Mouse (Mus musculus): Measurements from ENCODE around the gene Sstr2. TPM values are rescaled to one million over a fixed set of nuclear protein-coding genes. Genes with fewer than 3 reads are reported as not detected.

Gene Sstr2
- polyA plus RNA-seq, 1 experiment from 2014 or later = 0.99 TPM

DNA sequence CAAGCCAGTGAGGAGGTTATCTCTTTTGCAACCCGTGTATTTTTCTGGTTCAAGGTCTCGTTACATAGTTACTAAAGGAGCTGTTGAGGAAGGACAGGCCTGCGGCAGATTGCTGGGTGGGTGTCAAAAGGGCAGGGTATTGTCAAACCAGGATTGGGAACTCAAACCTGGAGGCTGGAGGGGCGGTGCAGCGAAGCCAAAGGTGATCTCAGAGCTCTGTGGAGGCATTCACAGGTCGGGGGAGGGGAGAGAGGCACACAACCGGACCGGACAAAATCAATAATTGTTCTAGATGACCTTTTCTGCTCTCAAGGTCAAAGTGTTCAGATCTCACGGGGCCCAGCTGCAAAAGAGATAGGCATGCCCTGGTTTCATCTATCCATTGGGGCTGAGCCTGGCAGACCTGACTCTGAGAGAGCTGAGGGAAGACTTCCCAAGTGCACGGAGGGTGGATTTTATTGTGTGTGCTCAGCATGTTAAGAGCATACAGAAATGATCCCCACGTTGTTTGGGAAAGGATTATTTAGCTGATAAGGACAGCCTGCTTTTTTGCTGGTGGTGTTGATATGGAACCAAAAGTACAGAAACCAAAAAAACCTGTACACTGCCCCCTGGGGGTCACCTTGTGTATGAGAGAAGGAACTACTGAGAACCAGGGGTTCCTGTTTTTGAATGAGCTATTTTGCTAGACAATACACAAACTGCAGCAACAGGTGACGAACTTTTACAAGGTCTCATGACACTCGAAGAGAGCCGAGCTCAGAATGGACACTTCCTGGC is 1.8 kb upstream of the Sstr2 start:
- 0 out of 2 replicates have a peak, but pooled peaks cover 7% of the 10 kb centered on the region for H3K4me1 ChIP-seq (replicated peaks; ENCODE audit: control insufficient read depth, insufficient read depth, low read length)
- ATAC-seq = 0 out of 2 replicates have a peak, but pooled peaks have one; percentile 34
- H3K9ac ChIP-seq (ENCODE audit: low read depth, low read length) = no peak overlapping the region
- no peak overlapping the region for H3K27ac ChIP-seq (ENCODE audit: low read depth, low read length)
- H3K27me3 ChIP-seq (replicated peaks; ENCODE audit: control insufficient read depth, insufficient read depth, low read length) = peaks cover 32% of the 10 kb centered on the region
- peak overlapping the region; percentile 83; the same call in 1 of the 2 replicates for H3K4me2 ChIP-seq (replicated peaks; ENCODE audit: low read depth)
- 30% methylated on average over 14 of the region's 14 CpGs for WGBS
- H3K9me3 ChIP-seq (ENCODE audit: control insufficient read depth) = no peaks in the 10 kb centered on the region
- no peaks in the 10 kb centered on the region for H3K36me3 ChIP-seq (ENCODE audit: control insufficient read depth, insufficient read depth)
- peak; percentile 69 for TF ChIP-seq CTCF (IDR thresholded peaks at IDR 0.05; ENCODE audit: low read depth)
- 0 out of 2 replicates have a peak overlapping the region, but pooled peaks have one; percentile 2 for H3K4me3 ChIP-seq (ENCODE audit: low read depth, low read length)

DNA sequence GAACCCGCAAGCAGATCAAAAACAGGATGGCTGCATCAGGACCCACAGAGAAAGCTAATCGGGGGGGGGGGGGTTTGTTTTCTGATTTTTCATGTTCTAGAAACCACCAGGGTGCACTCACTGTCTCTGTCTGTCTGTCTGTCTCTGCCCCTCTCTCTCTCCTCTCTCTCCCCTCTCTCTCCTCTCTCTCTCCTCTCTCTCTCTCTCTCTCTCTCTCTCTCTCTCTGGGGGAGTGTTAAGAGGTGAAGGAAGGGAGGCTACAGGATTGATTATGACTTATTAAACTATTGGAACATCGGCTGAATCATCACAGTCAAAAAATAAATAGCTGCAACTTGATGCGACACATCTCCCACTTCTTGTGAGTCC is 855 bp upstream of the Sstr2 start:
- H3K4me3 ChIP-seq (ENCODE audit: low read depth, low read length) = peak overlapping the region; percentile 43
- ATAC-seq = no peak
- H3K9ac ChIP-seq (ENCODE audit: low read depth, low read length) = no peak overlapping the region
- no peak overlapping the region for H3K27ac ChIP-seq (ENCODE audit: low read depth, low read length)
- peak overlapping the region; percentile 83 for H3K4me2 ChIP-seq (replicated peaks; ENCODE audit: low read depth)
- H3K27me3 ChIP-seq (replicated peaks; ENCODE audit: control insufficient read depth, insufficient read depth, low read length) = peaks cover 32% of the 10 kb centered on the region
- 0 out of 2 replicates have a peak, but pooled peaks cover 7% of the 10 kb centered on the region for H3K4me1 ChIP-seq (replicated peaks; ENCODE audit: control insufficient read depth, insufficient read depth, low read length)
- no peaks in the 10 kb centered on the region for H3K9me3 ChIP-seq (ENCODE audit: control insufficient read depth)
- no peak for TF ChIP-seq CTCF (IDR thresholded peaks at IDR 0.05; ENCODE audit: low read depth)
- WGBS = 24% methylated on average over 4 of the region's 4 CpGs
- no peaks in the 10 kb centered on the region for H3K36me3 ChIP-seq (ENCODE audit: control insufficient read depth, insufficient read depth)

DNA sequence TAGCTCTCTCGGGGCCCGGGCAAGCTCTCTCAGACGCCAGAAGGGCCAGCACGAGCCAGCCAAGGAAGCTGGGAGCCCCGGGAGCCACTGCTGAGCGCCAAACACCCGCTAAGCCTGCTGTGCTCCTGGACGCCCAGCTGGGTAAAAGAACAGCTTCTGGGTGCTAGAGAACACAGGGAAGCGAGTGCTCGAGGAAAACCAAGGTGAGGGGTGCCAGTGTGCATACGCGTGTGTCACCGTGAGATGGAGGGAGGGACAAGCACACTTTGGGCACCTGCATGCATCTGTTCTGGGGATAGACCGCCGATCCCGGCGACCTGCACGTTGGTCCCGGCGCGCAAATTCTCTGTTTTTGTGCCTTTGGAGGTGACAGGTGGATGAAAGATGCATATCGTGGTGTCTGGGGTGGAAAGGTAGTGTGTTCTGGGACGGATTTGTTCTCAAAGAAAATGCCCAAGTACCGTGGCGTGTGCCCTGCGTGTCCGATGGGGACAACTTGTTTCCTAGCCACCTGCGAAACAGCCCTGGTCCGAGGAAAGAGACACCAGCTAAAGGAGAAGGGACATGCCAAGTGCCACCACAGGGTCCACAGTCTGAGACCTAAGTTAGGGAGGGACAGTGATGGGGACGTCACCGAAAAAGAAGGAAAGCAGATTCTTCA is 408 bp downstream of the Sstr2 start:
- WGBS = 3% methylated on average over 31 of the region's 31 CpGs
- H3K4me2 ChIP-seq (replicated peaks; ENCODE audit: low read depth) = peak overlapping the region; percentile 83
- peak overlapping the region; percentile 43 for H3K4me3 ChIP-seq (ENCODE audit: low read depth, low read length)
- no peaks in the 10 kb centered on the region for H3K36me3 ChIP-seq (ENCODE audit: control insufficient read depth, insufficient read depth)
- no peak for TF ChIP-seq CTCF (IDR thresholded peaks at IDR 0.05; ENCODE audit: low read depth)
- no peak overlapping the region for H3K9ac ChIP-seq (ENCODE audit: low read depth, low read length)
- H3K27ac ChIP-seq (ENCODE audit: low read depth, low read length) = no peak overlapping the region
- 0 out of 2 replicates have a peak, but pooled peaks have one; percentile 9 for ATAC-seq
- 0 out of 2 replicates have a peak, but pooled peaks cover 7% of the 10 kb centered on the region for H3K4me1 ChIP-seq (replicated peaks; ENCODE audit: control insufficient read depth, insufficient read depth, low read length)
- no peaks in the 10 kb centered on the region for H3K9me3 ChIP-seq (ENCODE audit: control insufficient read depth)
- peaks cover 32% of the 10 kb centered on the region for H3K27me3 ChIP-seq (replicated peaks; ENCODE audit: control insufficient read depth, insufficient read depth, low read length)

DNA sequence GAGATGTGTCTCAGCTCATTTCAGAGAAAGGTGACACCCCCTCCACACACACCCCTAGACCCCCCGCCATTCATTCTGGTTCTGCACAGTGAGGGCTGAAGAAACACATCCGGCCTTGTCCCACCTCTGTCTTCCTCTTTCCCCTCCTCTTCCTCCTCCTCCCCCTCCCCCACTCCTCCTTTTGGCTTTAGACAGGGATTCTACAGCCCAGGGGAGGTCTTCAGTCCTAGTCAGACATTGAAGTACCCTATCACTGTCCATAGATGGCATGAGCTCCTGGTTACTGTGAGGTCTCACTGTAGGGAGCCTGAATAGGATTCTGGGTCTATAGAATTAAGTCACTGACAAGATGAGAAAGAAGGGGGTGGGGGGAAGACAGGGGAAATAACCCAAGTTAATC is 1.9 kb downstream of the Sstr2 start:
- peaks cover 32% of the 10 kb centered on the region for H3K27me3 ChIP-seq (replicated peaks; ENCODE audit: control insufficient read depth, insufficient read depth, low read length)
- WGBS = 61% methylated on average over 2 of the region's 2 CpGs
- H3K27ac ChIP-seq (ENCODE audit: low read depth, low read length) = no peak overlapping the region
- no peaks in the 10 kb centered on the region for H3K9me3 ChIP-seq (ENCODE audit: control insufficient read depth)
- ATAC-seq = no peak
- no peak overlapping the region for H3K4me3 ChIP-seq (ENCODE audit: low read depth, low read length)
- H3K4me2 ChIP-seq (replicated peaks; ENCODE audit: low read depth) = no peak overlapping the region
- no peak for TF ChIP-seq CTCF (IDR thresholded peaks at IDR 0.05; ENCODE audit: low read depth)
- H3K9ac ChIP-seq (ENCODE audit: low read depth, low read length) = no peak overlapping the region
- 0 out of 2 replicates have a peak, but pooled peaks cover 7% of the 10 kb centered on the region for H3K4me1 ChIP-seq (replicated peaks; ENCODE audit: control insufficient read depth, insufficient read depth, low read length)
- H3K36me3 ChIP-seq (ENCODE audit: control insufficient read depth, insufficient read depth) = no peaks in the 10 kb centered on the region

DNA sequence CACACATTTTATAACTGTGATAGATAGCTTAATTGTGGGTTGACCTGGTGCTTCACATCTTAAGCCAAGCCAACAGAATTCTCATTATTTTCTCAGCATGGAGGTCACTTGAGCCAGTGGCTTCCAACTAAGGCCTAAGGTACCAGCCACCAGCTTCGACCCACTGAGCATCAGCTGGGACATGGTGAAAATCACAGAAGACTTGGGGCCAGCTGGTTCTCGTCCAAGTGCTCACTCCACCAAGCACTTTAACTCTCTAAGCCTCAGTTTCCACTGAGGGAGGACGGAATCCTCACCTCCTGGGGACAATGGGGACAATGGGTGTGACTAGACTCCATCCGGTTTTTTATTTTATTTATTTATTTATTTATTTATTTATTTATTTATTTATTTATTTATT is 2.9 kb downstream of the Sstr2 start:
- 85% methylated on average over 4 of the region's 4 CpGs for WGBS
- Histone ChIP-seq H3K36me3 (ENCODE audit: control insufficient read depth, insufficient read depth) (no peaks in the 10 kb centered on the region), H3K9ac (ENCODE audit: low read depth, low read length) (no peak overlapping the region), H3K4me3 (ENCODE audit: low read depth, low read length) (no peak overlapping the region), H3K4me1 (replicated peaks; ENCODE audit: control insufficient read depth, insufficient read depth, low read length) (0 out of 2 replicates have a peak, but pooled peaks cover 7% of the 10 kb centered on the region), H3K27me3 (replicated peaks; ENCODE audit: control insufficient read depth, insufficient read depth, low read length) (peaks cover 32% of the 10 kb centered on the region), H3K4me2 (replicated peaks; ENCODE audit: low read depth) (no peak overlapping the region), H3K27ac (ENCODE audit: low read depth, low read length) (no peak overlapping the region), H3K9me3 (ENCODE audit: control insufficient read depth) (no peaks in the 10 kb centered on the region)
- ATAC-seq = no peak
- TF ChIP-seq CTCF (IDR thresholded peaks at IDR 0.05; ENCODE audit: low read depth) = no peak

DNA sequence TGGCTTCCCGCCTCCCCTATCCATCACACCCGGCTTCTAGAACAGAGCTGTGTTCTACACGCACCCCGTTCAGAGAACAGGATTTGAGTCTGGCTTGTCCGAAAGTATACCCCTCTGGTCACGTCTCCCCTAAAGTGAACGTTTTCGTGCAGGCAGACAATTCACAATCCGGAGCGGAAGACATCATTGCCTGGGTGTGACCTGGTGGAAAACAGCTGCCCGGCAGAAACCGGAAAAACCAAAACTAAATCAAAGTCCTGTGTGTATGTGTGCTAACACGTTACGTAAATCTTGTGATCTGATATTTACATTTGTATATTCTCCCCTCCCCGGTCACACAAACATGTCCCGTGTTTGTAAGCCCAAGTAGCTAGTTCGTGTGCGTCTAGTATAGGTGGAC is 6.3 kb downstream of the Sstr2 start:
- no peak overlapping the region for H3K27ac ChIP-seq (ENCODE audit: low read depth, low read length)
- 82% methylated on average over 18 of the region's 18 CpGs for WGBS
- H3K9me3 ChIP-seq (ENCODE audit: control insufficient read depth) = no peaks in the 10 kb centered on the region
- no peaks in the 10 kb centered on the region for H3K36me3 ChIP-seq (ENCODE audit: control insufficient read depth, insufficient read depth)
- H3K4me3 ChIP-seq (ENCODE audit: low read depth, low read length) = no peak overlapping the region
- no peak overlapping the region for H3K9ac ChIP-seq (ENCODE audit: low read depth, low read length)
- no peaks in the 10 kb centered on the region for H3K4me1 ChIP-seq (replicated peaks; ENCODE audit: control insufficient read depth, insufficient read depth, low read length)
- H3K27me3 ChIP-seq (replicated peaks; ENCODE audit: control insufficient read depth, insufficient read depth, low read length) = peaks cover 12% of the 10 kb centered on the region; the same call in 1 of the 2 replicates
- TF ChIP-seq CTCF (IDR thresholded peaks at IDR 0.05; ENCODE audit: low read depth) = no peak
- no peak overlapping the region for H3K4me2 ChIP-seq (replicated peaks; ENCODE audit: low read depth)
- ATAC-seq = no peak
